Mouse (Mus musculus): ENCODE data around the gene Ubac2. TPM values are rescaled to one million over a fixed set of nuclear protein-coding genes. Genes with fewer than 3 reads are reported as not detected.
A peak's percentile ranks its signal among the peaks of the same experiment; 100 is the strongest.

Gene Ubac2
- polyA plus RNA-seq, 2 experiments = 46.3 to 66.9 TPM

GRCm38 (mm10) chr14:121916311-121917094, 38.1 kb downstream of the Ubac2 start:
- Histone ChIP-seq H3K27me3 (ENCODE audit: control insufficient read depth, insufficient read depth, low read length) (no peaks in the 10 kb centered on the region), H3K4me2 (replicated peaks; ENCODE audit: low read depth, low read length, severe bottlenecking) (no peak overlapping the region), H3K36me3 (ENCODE audit: control insufficient read depth, insufficient read depth, low read length) (peaks cover 31% of the 10 kb centered on the region), H3K4me3 (replicated peaks; ENCODE audit: low read length) (no peak overlapping the region), H3K9ac (ENCODE audit: low read depth, low read length, severe bottlenecking) (no peak overlapping the region), H3K27ac (replicated peaks; ENCODE audit: low read depth, low read length) (no peak overlapping the region), H3K9me3 (ENCODE audit: control insufficient read depth, low read length) (no peaks in the 10 kb centered on the region), H3K4me1 (ENCODE audit: control insufficient read depth, insufficient read depth, low read length) (no peaks in the 10 kb centered on the region; the same call in 1 of the 2 replicates)
- 85% methylated on average over 6 of the region's 6 CpGs for WGBS
- DNase-seq (ENCODE audit: low spot score) (no peak), ATAC-seq (ENCODE audit: low FRiP score, low read depth) (no peak)
- TF ChIP-seq POLR2A (IDR thresholded peaks at IDR 0.05; ENCODE audit: borderline replicate concordance, extremely low read depth, insufficient read depth, insufficient read length) = no peak

GRCm38 (mm10) chr14:121918266-121918665, 39.8 kb downstream of the Ubac2 start:
- WGBS = 87% methylated on average over 3 of the region's 3 CpGs
- Histone ChIP-seq H3K36me3 (ENCODE audit: control insufficient read depth, insufficient read depth, low read length) (peaks cover 20% of the 10 kb centered on the region), H3K9me3 (ENCODE audit: control insufficient read depth, low read length) (no peaks in the 10 kb centered on the region), H3K27ac (replicated peaks; ENCODE audit: low read depth, low read length) (no peak overlapping the region), H3K9ac (ENCODE audit: low read depth, low read length, severe bottlenecking) (no peak overlapping the region), H3K4me3 (replicated peaks; ENCODE audit: low read length) (no peak overlapping the region), H3K4me1 (ENCODE audit: control insufficient read depth, insufficient read depth, low read length) (no peaks in the 10 kb centered on the region; the same call in 1 of the 2 replicates), H3K27me3 (ENCODE audit: control insufficient read depth, insufficient read depth, low read length) (no peaks in the 10 kb centered on the region), H3K4me2 (replicated peaks; ENCODE audit: low read depth, low read length, severe bottlenecking) (no peak overlapping the region)
- DNase-seq (ENCODE audit: low spot score) (no peak), ATAC-seq (ENCODE audit: low FRiP score, low read depth) (no peak)
- TF ChIP-seq POLR2A (IDR thresholded peaks at IDR 0.05; ENCODE audit: borderline replicate concordance, extremely low read depth, insufficient read depth, insufficient read length) = no peak

GRCm38 (mm10) chr14:121919752-121920151, 41.3 kb downstream of the Ubac2 start:
- H3K4me2 ChIP-seq (replicated peaks; ENCODE audit: low read depth, low read length, severe bottlenecking) = no peak overlapping the region
- no peaks in the 10 kb centered on the region for H3K9me3 ChIP-seq (ENCODE audit: control insufficient read depth, low read length)
- H3K27me3 ChIP-seq (ENCODE audit: control insufficient read depth, insufficient read depth, low read length) = no peaks in the 10 kb centered on the region
- H3K4me1 ChIP-seq (ENCODE audit: control insufficient read depth, insufficient read depth, low read length) = no peaks in the 10 kb centered on the region; the same call in 1 of the 2 replicates
- no peak overlapping the region for H3K27ac ChIP-seq (replicated peaks; ENCODE audit: low read depth, low read length)
- DNase-seq (ENCODE audit: low spot score) = peak; percentile 32
- H3K9ac ChIP-seq (ENCODE audit: low read depth, low read length, severe bottlenecking) = no peak overlapping the region
- no peak for ATAC-seq (ENCODE audit: low FRiP score, low read depth)
- WGBS = 33% methylated on average over 3 of the region's 3 CpGs
- H3K4me3 ChIP-seq (replicated peaks; ENCODE audit: low read length) = no peak overlapping the region
- TF ChIP-seq POLR2A (IDR thresholded peaks at IDR 0.05; ENCODE audit: borderline replicate concordance, extremely low read depth, insufficient read depth, insufficient read length) = no peak
- peaks cover 16% of the 10 kb centered on the region for H3K36me3 ChIP-seq (ENCODE audit: control insufficient read depth, insufficient read depth, low read length)

GRCm38 (mm10) chr14:121920511-121921124, 42.2 kb downstream of the Ubac2 start:
- no peak overlapping the region for H3K27ac ChIP-seq (replicated peaks; ENCODE audit: low read depth, low read length)
- H3K4me2 ChIP-seq (replicated peaks; ENCODE audit: low read depth, low read length, severe bottlenecking) = no peak overlapping the region
- no peaks in the 10 kb centered on the region; the same call in 1 of the 2 replicates for H3K4me1 ChIP-seq (ENCODE audit: control insufficient read depth, insufficient read depth, low read length)
- H3K4me3 ChIP-seq (replicated peaks; ENCODE audit: low read length) = no peak overlapping the region
- no peak for TF ChIP-seq POLR2A (IDR thresholded peaks at IDR 0.05; ENCODE audit: borderline replicate concordance, extremely low read depth, insufficient read depth, insufficient read length)
- H3K9me3 ChIP-seq (ENCODE audit: control insufficient read depth, low read length) = no peaks in the 10 kb centered on the region
- no peak overlapping the region for H3K9ac ChIP-seq (ENCODE audit: low read depth, low read length, severe bottlenecking)
- 79% methylated on average over 12 of the region's 12 CpGs for WGBS
- H3K27me3 ChIP-seq (ENCODE audit: control insufficient read depth, insufficient read depth, low read length) = no peaks in the 10 kb centered on the region
- peaks cover 16% of the 10 kb centered on the region for H3K36me3 ChIP-seq (ENCODE audit: control insufficient read depth, insufficient read depth, low read length)
- ATAC-seq (ENCODE audit: low FRiP score, low read depth) (peak; percentile 19; the same call in 1 of the 2 replicates), DNase-seq (ENCODE audit: low spot score) (peak; percentile 20)

GRCm38 (mm10) chr14:121922016-121922415, 43.6 kb downstream of the Ubac2 start:
- Histone ChIP-seq H3K27me3 (ENCODE audit: control insufficient read depth, insufficient read depth, low read length) (no peaks in the 10 kb centered on the region), H3K4me2 (replicated peaks; ENCODE audit: low read depth, low read length, severe bottlenecking) (no peak overlapping the region), H3K27ac (replicated peaks; ENCODE audit: low read depth, low read length) (no peak overlapping the region), H3K9ac (ENCODE audit: low read depth, low read length, severe bottlenecking) (no peak overlapping the region), H3K4me1 (ENCODE audit: control insufficient read depth, insufficient read depth, low read length) (no peaks in the 10 kb centered on the region; the same call in 1 of the 2 replicates), H3K9me3 (ENCODE audit: control insufficient read depth, low read length) (no peaks in the 10 kb centered on the region), H3K4me3 (replicated peaks; ENCODE audit: low read length) (no peak overlapping the region), H3K36me3 (ENCODE audit: control insufficient read depth, insufficient read depth, low read length) (peaks cover 8% of the 10 kb centered on the region)
- 89% methylated on average over 4 of the region's 4 CpGs for WGBS
- TF ChIP-seq POLR2A (IDR thresholded peaks at IDR 0.05; ENCODE audit: borderline replicate concordance, extremely low read depth, insufficient read depth, insufficient read length) = no peak
- ATAC-seq (ENCODE audit: low FRiP score, low read depth) (no peak), DNase-seq (ENCODE audit: low spot score) (no peak)

Measured in limb, embryonic 14.5 days (tissue).